Mouse (Mus musculus) spleen, postnatal 14 days (tissue): ENCODE measurements around the gene Nipal3.

Source experiments
- DNase-seq, 2 experiments: peaks; one replicate each; pipeline ENCODE4 v3.0.0; 2021 to 2022; ENCODE audit warnings: low spot score in 2 of 2

The Nipal3 gene

DNA sequence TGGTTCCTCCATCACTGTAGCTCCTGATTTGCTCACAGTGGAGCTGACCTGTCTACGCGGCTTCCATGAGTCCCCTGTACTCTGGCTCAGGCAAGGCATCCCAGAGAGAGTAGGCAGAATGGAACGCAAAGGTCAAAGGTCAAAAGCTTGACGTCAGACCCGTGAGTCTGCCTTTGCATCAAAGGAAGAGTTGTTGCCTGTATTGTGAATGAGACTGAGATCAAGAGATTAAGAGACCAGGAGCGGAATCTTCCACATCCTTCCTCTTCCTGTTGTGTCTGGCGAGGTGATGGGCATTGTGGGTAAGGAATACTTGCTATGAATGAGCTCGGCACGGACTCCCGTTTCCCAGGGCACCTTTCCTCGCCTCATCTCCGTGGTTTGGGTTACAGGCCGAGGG is 58.5 kb downstream of the Nipal3 start:
- no peak for DNase-seq

GRCm38 (mm10) chr4:135434395-135434789 is 60.4 kb downstream of the Nipal3 start:
- DNase-seq: no peak

DNA sequence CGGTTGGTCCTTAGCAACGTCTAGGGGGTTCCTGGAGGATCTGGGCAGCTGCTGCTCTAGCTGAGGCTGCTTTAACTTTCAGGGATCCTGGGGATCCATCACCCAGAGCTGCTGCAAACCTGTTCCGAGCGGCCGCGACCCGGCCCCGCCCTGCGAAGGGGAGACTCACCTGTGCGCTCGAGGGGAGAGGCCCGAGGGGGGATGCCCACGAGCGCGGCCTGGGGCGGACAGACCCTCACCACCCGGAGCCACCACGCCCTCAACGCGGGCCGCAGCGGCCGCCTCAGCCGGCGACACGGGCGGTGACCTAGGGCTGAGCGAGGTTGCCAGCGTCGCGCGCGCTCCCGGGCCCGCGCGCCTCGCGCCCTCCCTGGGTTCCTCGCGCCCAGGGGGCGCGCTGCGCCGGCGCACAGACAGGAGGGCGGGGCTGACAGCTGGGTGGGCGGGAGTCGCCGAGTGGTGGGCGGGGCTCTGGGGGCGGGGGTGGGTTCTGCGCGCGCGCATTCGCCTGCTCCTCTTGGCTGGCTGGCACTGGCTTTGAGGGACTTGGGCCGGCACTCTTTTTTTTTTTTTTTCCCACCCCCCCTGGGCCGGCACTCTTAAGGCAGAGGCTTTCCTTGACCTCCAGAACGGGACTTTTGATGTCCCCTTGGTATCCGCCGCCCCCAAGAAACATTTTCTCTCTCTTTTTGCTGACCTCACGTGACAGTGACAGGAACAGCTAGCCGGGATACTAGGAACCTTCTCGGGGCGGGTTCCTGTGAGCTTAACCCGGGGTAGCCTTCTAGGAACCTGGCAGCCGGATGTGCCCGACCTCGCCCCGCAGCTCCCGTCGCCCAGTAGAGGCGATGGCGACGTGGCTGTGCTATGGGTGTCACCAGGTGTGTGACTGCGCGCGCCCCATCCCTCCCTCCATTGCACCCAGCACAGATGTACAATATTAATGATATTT is 61.1 kb downstream of the Nipal3 start, which contains the start of gene Rcan3:
Rcan3 (minus strand) TSS at position 411 of the 952 bp plus-strand sequence.
- peak; percentile 63 to 73 for DNase-seq

DNA sequence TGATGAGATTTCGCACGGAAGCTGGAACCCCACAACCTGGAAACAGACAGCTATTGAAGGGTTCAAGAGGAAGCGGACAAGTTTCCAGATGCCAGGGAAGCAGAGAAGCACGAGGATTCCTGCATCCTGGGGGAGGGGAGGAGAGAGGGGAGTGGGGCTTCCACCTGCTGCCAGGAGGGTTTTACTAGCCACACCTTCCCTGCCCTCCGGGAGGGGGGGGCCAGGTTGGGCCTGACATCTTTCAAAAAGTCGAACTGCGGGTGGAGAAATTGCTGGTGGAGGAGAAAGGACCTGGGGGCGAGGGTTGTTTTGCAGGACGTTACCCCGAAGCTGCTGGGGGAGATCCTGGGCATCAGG is 61.8 kb downstream of the Nipal3 start:
- no peak for DNase-seq

DNA sequence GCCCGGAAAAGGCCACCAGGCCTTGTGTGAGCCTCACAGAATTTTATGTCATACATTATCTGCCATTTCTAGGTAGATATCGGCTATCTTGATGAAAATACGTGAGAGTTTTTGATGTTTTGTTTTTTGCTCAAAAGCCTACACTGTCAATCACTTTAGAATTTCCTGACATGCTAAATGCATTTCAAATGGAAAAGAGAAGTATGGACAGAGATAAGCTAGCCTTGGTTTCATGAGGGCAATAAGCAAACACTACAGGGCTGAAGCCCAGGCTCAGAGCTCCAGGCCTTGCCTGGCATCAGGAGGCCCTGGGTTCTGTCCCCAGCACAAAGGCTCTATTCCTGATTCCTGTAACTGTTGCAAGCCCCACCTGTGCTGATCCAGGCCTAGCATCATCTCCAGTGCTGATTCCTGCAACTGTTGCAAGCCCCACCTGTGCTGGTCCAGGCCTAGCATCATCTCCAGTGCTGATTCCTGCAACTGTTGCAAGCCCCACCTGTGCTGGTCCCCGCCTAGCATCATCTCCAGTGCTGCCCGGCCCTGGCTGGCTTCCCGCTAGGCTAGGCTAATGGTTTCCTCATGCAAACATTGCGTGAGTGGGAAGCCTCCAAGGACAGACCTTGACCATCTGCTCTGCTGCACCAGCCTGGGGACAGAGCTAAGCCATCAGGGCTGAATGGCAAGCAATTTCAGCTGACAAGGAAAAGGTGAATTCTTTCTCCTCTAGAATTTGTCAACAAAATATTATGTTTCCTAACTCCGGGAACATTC is 64.7 kb downstream of the Nipal3 start:
- DNase-seq: no peak

DNA sequence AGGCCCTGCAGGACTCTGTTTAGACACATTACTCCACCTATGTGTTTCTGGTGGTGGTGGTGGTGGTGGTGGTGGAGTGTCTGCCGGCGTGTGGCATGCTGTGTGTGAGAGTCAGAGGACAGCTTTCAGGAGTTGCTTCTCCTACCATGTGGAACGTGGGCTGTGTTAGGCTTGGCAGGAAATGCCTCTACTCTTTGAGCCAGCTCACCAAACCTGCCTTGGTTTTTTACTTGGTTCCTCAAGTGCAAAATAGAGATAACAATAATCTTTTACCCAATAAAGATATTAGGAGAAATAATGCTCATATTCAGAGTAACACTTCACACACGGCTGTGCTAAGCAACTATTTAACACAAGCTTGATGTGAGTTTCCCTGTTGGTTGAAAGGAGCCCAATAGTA is 65.5 kb downstream of the Nipal3 start:
- DNase-seq: no peak

- no peak for DNase-seq
Observed at GRCm38 (mm10) chr4:135426587-135426986, 68.3 kb downstream of the Nipal3 start.

GRCm38 (mm10) chr4:135425625-135426024 is 69.2 kb downstream of the Nipal3 start:
- no peak for DNase-seq

DNA sequence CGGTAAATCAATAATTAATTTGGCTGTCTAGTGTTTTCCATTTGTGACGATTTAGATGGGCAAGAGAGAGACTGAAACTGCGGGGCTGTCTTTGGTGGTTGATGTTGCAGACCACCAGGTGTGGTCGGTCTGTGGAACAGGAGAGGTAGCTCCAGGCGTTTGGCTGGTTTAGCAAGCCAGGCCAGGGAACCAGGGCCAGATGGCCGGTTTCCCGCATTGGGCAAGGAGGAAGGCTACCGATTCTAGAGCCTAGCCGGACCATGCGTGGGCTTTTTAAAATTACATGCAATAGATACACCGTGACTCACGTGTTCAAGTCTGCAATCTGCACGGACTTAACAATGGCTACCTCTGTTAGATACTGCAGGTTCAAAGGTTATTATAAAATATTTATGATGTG is 73.9 kb downstream of the Nipal3 start:
- DNase-seq: no peak

DNA sequence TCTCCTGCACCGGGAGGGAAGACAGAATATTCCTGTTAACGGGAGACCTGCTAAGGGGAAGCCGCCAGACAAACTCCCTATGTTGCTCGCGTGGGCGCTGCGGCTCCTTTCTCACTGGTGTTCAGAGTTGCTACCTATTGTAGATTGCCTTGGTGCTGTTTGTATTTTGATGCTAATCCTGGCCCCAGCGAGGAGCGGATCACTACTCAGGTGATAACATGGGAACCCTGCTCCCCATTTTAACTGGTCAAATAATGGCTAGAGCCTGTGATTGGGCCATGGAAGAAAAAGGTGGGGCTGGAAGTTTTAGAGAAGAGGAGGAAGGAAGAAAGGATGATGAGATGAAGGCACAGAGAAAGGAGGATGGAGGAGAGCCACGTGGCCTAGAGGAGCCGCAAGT is 74.4 kb downstream of the Nipal3 start:
- no peak for DNase-seq

DNA sequence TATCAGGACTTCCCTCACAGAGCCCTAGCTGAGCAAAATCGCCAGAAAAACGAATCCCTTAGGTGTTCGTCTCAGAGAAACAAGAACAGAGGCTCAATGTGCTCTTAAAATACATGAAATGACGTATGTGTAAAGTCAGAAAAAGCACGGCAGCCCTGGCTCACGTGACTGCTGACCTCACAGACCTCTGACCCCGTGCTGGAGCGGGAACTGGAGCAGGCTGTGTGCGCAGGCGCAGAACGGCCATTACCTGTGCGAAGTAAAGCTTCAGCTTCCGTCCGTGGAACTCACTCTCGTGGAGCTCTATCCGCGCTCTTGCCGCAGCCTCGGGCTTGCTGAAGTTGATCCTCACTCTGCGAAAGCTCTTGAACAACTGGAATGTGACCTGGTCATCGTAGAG is 74.8 kb downstream of the Nipal3 start:
- DNase-seq: no peak

- no peak for DNase-seq
Observed at GRCm38 (mm10) chr4:135416367-135416766, 78.5 kb downstream of the Nipal3 start.

- no peak for DNase-seq
Observed at GRCm38 (mm10) chr4:135413491-135413890, 81.3 kb downstream of the Nipal3 start.

DNA sequence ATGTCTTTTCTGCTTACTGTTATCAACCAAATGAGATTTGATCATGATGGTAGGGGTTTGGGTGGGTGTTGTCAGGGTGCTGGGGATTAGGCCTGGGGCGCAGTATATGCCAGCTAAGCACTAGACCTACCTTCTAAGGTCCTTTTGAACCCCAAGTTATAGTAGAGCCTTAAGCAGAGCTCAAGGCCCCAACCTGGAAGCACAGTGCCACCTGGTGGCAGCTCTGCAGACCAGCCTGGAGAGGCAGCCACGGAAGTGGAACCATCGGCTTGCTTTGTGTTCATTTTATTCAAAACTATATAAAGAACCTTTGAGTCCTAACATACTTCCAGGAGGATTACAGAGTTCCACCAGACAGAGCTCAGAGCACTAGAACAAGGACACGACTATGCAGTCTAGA is 83.2 kb downstream of the Nipal3 start:
- peak; percentile 29 to 67 for DNase-seq

- DNase-seq: no peak
Observed at GRCm38 (mm10) chr4:135406180-135406579, 88.7 kb downstream of the Nipal3 start.

- DNase-seq: no peak
Observed at GRCm38 (mm10) chr4:135404916-135405315, 89.9 kb downstream of the Nipal3 start.

- no peak for DNase-seq
Observed at GRCm38 (mm10) chr4:135404048-135404447, 90.8 kb downstream of the Nipal3 start.

GRCm38 (mm10) chr4:135401881-135402280 is 93.0 kb downstream of the Nipal3 start:
- no peak for DNase-seq

DNA sequence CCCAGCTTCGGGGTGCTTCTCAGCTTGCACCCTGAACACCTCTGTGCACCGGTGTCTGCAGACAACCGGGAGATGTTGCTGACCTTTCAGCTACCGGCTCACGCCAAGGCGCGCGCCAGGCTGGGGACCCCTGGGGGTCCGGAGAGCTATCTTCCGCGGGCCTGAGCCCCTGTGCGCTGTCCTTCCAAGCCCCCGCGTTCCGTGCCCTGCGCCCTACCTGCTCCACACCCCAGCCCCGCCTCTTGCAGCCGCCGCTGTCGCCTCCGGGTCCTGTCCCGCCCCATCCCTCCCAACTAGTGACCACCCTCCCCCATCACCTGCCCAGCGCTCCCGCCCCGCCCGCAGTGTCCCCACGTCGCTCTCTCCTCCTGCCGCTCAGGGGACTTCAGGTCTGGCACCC is 96.8 kb downstream of the Nipal3 start, which contains the start of gene Ncmap:
Ncmap (minus strand) TSS at position 237 of the 400 bp plus-strand sequence.
- DNase-seq: no peak

DNA sequence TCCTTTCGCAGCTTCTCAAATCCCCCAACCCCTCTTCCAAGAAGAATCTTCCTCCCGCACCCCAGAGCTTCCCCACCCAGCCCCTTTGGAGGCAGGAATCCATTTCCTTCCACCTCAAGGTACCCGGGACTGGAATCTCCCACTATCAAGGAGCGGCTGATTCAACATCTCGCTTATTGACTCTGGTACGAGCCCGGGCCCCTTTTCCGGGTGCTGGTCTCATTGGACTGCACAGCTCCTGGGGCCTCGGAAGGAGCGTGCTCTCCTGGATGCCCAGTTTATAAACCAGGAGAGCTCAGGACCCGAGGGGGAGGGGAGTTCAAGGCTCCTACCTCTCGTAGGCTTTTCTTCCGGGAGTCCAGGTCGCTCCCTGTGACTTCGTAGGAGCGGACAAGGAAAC is 97.3 kb downstream of the Nipal3 start:
- no peak for DNase-seq

- no peak for DNase-seq
Observed at GRCm38 (mm10) chr4:135396303-135396702, 98.5 kb downstream of the Nipal3 start.
